Mouse (Mus musculus) midbrain, postnatal 0 days (tissue): ENCODE data around the gene Med27. TPM values are rescaled to one million over a fixed set of nuclear protein-coding genes. Genes with fewer than 3 reads are reported as not detected.
A peak's percentile ranks its signal among the peaks of the same experiment; 100 is the strongest.

Experiments
- ATAC-seq: fragments of 200-750 bp; cut with Nextera tagmentation; 2 replicates; pipeline ENCODE4 v1.8.0; 2017; ENCODE audit warnings: moderate number of reproducible peaks, mild to moderate bottlenecking, moderate TSS enrichment, moderate library complexity; ENCODE audit not compliant: low FRiP score
- DNase-seq: peaks from one replicate; pipeline ENCODE4 v3.0.0-alpha.2; 2015; ENCODE audit warnings: low spot score
- H3K27ac ChIP-seq: fragments of 300-500 bp; sonication (generic); 2 replicates; pipeline ENCODE4 v1.5.1; 2014; ENCODE audit warnings: low read depth, mild to moderate bottlenecking, low read length, mixed read lengths
- H3K27me3 ChIP-seq: fragments of 300-500 bp; sonication (generic); 2 replicates; pipeline ENCODE4 v1.6.1; 2014; ENCODE audit warnings: low read length, control low read depth, mixed read lengths; ENCODE audit not compliant: insufficient read depth
- H3K36me3 ChIP-seq: fragments of 300-500 bp; sonication (generic); 2 replicates; pipeline ENCODE4 v1.6.1; 2014; ENCODE audit warnings: low read length, control low read depth, mixed read lengths; ENCODE audit not compliant: insufficient read depth
- H3K4me1 ChIP-seq: fragments of 300-500 bp; sonication (generic); 2 replicates; pipeline ENCODE4 v1.6.1; 2014; ENCODE audit warnings: mild to moderate bottlenecking, control low read depth, antibody characterized with exemption, low read length, mixed read lengths; ENCODE audit not compliant: insufficient read depth
- H3K4me2 ChIP-seq: fragments of 300-500 bp; sonication (generic); 2 replicates; pipeline ENCODE4 v1.6.1; 2014; ENCODE audit warnings: low read depth, mild to moderate bottlenecking, low read length, mixed read lengths; ENCODE audit not compliant: poor library complexity, severe bottlenecking
- H3K4me3 ChIP-seq: fragments of 300-500 bp; sonication (generic); 2 replicates; pipeline ENCODE4 v1.5.1; 2014; ENCODE audit warnings: low read depth, mild to moderate bottlenecking, low read length, moderate library complexity
- H3K9ac ChIP-seq: fragments of 300-500 bp; sonication (generic); replicated peaks from 2 replicates; pipeline ENCODE4 v1.6.1; 2014; ENCODE audit warnings: mild to moderate bottlenecking, low read length, moderate library complexity, mixed read lengths; ENCODE audit not compliant: poor library complexity, severe bottlenecking
- H3K9me3 ChIP-seq: fragments of 300-500 bp; sonication (generic); 2 replicates; pipeline ENCODE4 v1.6.1; 2016; ENCODE audit warnings: low read length, control low read depth
- CTCF ChIP-seq: IDR thresholded peaks from 2 replicates; pipeline ENCODE4 v1.5.1; 2016; ENCODE audit warnings: antibody characterized with exemption, mild to moderate bottlenecking
- WGBS: fragments of 180-500 bp; shearing (Covaris S2); extraction: QIAGEN DNeasy Blood & Tissue Kit; methylation state at CpG from one replicate; pipeline ENCODE4 v1.1.7; 2014; 5-methylcytosine and 5-hydroxymethylcytosine counted together
- polyA plus RNA-seq: library from polyadenylated mRNA; unstranded; fragments of >200 nt; fragmentation: Nextera tagmentation; extraction: Ambion mirVana; gene quantifications from 2 replicates; pipeline ENCODE4 v1.2.1, GENCODE M21; 2015
- total RNA-seq: library from RNA; depleted of rRNA; stranded (reverse); fragments of >200 nt; gene quantifications from 2 replicates; pipeline ENCODE4 v1.2.3, GENCODE M21; 2014

Gene Med27
- total and polyA plus RNA-seq, 2 experiments from 2014 or later, result 58.0 to 65.0 TPM

DNA sequence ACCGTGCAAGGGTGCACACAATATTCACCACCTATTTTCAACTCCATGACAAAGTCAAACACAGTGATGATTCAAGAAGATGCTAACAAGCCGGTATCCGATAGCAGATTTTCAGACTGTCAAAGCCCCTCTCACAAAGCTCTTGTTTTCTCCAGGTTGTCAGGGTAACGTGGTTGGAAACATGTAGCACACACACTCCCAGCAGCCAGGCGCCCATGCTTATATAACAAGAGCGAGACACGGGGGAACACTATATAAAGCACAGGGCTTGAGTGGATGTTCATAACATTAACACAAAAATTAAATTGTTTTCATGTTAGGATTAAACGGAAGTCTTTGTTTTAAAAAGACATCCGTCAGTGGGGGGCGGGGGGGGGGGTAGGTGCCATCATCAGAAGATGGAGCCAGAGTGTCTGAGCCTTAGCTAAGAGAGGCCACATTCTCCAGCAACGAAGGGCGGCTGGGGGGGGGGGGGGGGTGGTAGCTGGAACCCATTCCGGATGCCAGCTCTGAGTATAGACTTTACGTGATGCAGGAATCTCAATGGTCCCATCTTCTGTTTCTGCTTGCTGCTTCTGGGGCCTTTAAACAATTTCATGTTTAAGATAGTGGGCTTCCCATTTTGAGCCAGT lies 104.9 kb downstream of the Med27 start:
- H3K27ac ChIP-seq, result no peak overlapping the region
- peaks cover 18% of the 10 kb centered on the region; the same call in 1 of the 2 replicates for H3K4me1 ChIP-seq
- H3K9ac ChIP-seq, result no peak overlapping the region
- no peaks in the 10 kb centered on the region for H3K36me3 ChIP-seq
- DNase-seq (peak; percentile 54), ATAC-seq (0 out of 2 replicates have a peak, but pooled peaks have one; percentile 31)
- H3K27me3 ChIP-seq, result no peaks in the 10 kb centered on the region
- TF ChIP-seq CTCF, result no peak
- H3K4me2 ChIP-seq, result no peak overlapping the region
- no peaks in the 10 kb centered on the region for H3K9me3 ChIP-seq
- H3K4me3 ChIP-seq, result no peak overlapping the region
- WGBS, result 51% methylated on average over 12 of the region's 14 CpGs

DNA sequence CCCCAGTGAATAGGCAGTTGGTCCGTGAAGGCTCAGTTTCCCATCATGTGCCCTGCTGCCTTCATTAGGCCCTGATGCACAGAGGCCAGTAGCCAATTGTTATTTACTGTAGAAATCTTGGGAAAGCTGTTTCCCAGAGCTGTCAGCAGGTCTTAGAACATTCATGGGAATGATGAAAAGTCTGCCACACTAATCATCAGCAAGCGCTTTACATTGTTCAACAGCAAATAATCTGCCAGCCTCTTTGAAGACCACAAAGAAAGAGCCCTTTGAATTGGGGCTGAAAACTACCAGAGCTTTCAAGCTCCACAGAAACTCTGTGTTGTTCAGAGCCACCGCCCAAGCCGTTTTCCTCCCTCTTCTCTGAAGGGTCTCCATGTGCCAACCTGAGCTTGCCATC lies 106.8 kb downstream of the Med27 start:
- H3K4me1 ChIP-seq, result peaks cover 18% of the 10 kb centered on the region; the same call in 1 of the 2 replicates
- no peaks in the 10 kb centered on the region for H3K36me3 ChIP-seq
- TF ChIP-seq CTCF, result no peak
- no peak for ATAC-seq
- no peak overlapping the region for H3K4me2 ChIP-seq
- WGBS, result 47% methylated on average over 4 of the region's 4 CpGs
- no peak overlapping the region for H3K4me3 ChIP-seq
- no peak overlapping the region for H3K9ac ChIP-seq
- no peaks in the 10 kb centered on the region for H3K27me3 ChIP-seq
- DNase-seq, result no peak
- peak overlapping the region; percentile 6; the same call in 1 of the 2 replicates for H3K27ac ChIP-seq
- no peaks in the 10 kb centered on the region for H3K9me3 ChIP-seq

DNA sequence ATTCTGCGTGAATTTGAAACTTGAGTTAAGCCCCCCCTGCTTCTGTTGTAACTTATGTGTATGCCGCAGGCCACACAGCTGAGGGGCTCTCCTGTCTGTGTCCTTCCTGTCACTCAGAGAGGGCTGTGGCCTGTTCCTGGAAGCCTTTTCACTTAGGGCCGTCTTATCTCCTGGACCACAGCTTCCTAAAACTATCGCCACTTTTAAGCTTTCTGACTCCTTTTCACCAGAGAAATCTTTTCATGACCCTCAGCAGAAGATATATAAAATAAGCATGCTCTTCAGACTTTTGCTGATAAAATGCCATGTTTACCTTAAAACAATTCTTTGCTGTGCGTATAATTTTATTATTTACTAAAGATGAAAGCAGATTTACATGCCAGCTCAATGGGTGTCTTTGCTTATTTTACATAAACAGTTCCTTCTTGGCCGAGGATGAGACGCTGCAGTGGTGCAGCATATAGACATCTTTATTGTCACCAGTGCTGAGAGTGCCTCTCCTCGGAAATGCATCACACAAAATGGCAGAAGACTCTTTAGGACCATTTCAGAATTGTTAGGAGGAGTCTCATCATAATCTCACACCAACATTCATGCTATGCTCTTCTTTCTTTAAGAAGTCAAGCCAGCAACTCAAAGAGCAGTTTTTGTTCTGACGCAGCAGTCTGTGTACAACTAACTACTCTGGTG lies 110.2 kb downstream of the Med27 start:
- no peak for TF ChIP-seq CTCF
- DNase-seq (no peak), ATAC-seq (no peak)
- no peaks in the 10 kb centered on the region for H3K36me3 ChIP-seq
- no peak overlapping the region for H3K9ac ChIP-seq
- H3K4me1 ChIP-seq, result peaks cover 4% of the 10 kb centered on the region; the same call in 1 of the 2 replicates
- 65% methylated on average over 9 of the region's 9 CpGs for WGBS
- H3K9me3 ChIP-seq, result no peaks in the 10 kb centered on the region
- H3K4me3 ChIP-seq, result no peak overlapping the region
- no peak overlapping the region for H3K4me2 ChIP-seq
- H3K27ac ChIP-seq, result no peak overlapping the region
- no peaks in the 10 kb centered on the region for H3K27me3 ChIP-seq

- no peaks in the 10 kb centered on the region for H3K36me3 ChIP-seq
- H3K27ac ChIP-seq, result no peak overlapping the region
- WGBS, result 76% methylated on average over 2 of the region's 2 CpGs
- TF ChIP-seq CTCF, result no peak
- no peak overlapping the region for H3K4me3 ChIP-seq
- H3K9me3 ChIP-seq, result no peaks in the 10 kb centered on the region
- H3K4me2 ChIP-seq, result no peak overlapping the region
- H3K4me1 ChIP-seq, result peaks cover 4% of the 10 kb centered on the region; the same call in 1 of the 2 replicates
- DNase-seq (no peak), ATAC-seq (no peak)
- no peaks in the 10 kb centered on the region for H3K27me3 ChIP-seq
- no peak overlapping the region for H3K9ac ChIP-seq
These were observed 111.1 kb downstream of the Med27 start for GRCm38 (mm10) chr2:29457677-29458076.

DNA sequence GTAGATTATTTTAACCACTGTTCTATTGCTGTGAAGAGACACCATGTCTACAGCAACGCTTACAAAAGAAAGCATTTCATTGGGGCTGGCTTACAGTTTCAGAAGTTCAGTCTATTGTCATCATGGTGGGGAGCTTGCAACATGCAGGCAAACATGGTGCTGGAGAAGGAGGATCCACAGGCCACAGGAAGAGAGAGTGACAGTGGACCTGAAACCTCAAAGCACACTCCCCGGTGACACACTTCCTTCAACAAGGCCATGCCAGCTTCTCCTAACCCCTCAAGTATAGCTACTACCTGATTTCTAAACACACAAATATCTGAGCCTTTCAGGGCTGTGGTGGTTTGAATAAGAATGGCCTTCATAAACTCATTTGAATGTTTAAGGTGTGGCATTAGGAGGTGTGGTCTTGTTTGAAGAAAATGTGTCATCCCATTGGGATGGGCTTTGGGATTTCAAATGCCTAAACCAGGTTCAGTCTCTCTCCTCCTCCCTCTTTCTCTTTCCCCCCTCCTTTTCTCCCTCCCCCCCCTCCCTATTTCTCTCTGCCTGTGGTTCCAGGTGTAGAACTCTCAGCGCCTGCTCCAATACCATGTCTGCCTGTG lies 111.8 kb downstream of the Med27 start:
- no peaks in the 10 kb centered on the region for H3K36me3 ChIP-seq
- H3K4me1 ChIP-seq, result peaks cover under 1% of the 10 kb centered on the region; the same call in 1 of the 2 replicates
- TF ChIP-seq CTCF, result no peak
- WGBS, result 96% methylated on average over 3 of the region's 3 CpGs
- DNase-seq, result no peak
- no peak overlapping the region for H3K4me3 ChIP-seq
- no peak overlapping the region for H3K4me2 ChIP-seq
- H3K27ac ChIP-seq, result no peak overlapping the region
- H3K9ac ChIP-seq, result no peak overlapping the region
- H3K9me3 ChIP-seq, result no peaks in the 10 kb centered on the region
- no peaks in the 10 kb centered on the region for H3K27me3 ChIP-seq
- no peak for ATAC-seq

DNA sequence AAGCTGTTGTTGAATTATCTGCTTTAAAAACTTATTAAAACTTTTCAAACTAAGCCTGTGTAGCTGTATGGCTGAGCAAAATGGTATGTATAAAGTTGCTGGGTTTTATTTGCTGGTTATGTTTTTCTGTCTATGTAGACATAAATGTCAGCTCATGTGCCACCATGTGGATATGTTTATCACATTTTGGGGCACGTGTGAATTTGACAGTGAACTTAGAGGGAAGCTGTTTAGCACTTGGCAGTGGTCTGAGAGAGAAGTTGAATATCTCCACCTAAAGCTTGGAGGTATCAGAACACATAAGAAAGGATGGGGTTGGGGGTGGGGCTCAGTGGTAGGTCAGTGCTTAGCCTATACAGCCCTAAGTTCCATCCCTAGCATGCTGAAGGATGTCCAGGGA lies 113.0 kb downstream of the Med27 start:
- ATAC-seq, result no peak
- Histone ChIP-seq H3K4me3 (no peak overlapping the region), H3K27ac (no peak overlapping the region), H3K4me2 (no peak overlapping the region), H3K9me3 (no peaks in the 10 kb centered on the region), H3K9ac (no peak overlapping the region), H3K4me1 (no peaks in the 10 kb centered on the region), H3K27me3 (no peaks in the 10 kb centered on the region), H3K36me3 (no peaks in the 10 kb centered on the region)
- TF ChIP-seq CTCF, result no peak
- no peak for DNase-seq
- WGBS, result 64% methylated on average over 1 of the region's 1 CpGs
